Mouse (Mus musculus) thymus, postnatal 10 days (tissue): ENCODE results near the gene Gm28035.

ENCODE experiments used
- DNase-seq, 2 experiments: peaks; one replicate each; pipeline ENCODE4 v3.0.0; 2021; ENCODE audit warnings: low spot score in 2 of 2

Gm28035 gene

DNA sequence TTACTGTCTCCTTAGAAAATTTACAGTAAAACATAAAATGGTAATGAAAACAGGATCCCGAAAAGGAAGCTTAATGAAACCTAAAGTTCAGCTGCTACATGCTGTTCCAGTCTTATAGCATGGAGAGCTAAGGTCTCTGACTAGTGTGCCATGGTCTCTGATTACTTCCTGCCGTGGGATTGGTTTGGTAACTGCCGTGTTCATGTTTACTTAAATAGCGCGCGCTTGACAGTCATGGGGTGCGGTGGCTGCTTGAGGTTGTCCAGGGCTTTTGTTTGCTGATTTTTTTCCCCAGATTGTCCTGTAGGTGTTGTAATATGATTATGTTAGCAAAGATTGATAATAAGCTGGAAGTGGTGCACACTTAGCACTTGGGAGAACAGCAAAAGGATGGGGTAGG lies 65.7 kb downstream of the Gm28035 start:
- DNase-seq: no peak

DNA sequence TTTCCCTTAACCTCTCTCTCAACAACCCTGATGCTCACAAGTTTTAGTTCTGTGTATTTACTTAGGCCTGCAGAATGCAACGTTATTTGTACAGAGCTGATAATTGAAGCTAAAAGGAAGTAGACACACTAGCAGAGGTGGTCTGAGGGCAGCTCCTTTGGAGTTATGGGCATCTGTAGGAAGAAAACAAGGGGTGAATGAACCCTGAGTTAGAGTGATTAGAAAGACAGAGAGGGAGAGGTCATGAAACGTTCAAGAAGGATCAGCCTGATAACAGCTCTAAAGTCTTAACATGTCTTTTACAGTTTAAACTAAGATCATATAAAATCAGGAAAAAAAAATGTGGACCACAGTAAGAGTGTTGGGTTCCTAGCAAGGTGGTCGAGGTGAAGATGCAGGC lies 69.0 kb downstream of the Gm28035 start:
- no peak for DNase-seq

DNA sequence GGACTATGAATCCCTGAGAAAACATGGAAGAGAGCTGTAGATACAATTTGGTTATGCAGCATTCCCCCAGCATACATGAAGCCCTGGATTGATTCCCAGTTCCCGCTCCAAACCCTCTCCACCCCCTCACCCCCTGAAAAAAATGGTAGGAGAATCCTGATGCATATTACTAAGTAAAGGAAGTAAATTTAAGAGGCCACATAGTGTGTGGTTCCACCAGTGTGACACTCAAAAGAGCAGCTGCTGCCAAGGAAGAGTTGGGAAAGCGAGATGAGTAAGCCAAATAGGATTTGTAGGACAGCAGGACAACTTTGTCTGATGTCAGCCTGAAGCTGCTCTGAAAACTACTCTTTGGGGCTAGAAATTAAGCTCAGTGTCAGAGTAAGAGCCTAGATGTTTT lies 71.1 kb downstream of the Gm28035 start:
- no peak for DNase-seq

DNA sequence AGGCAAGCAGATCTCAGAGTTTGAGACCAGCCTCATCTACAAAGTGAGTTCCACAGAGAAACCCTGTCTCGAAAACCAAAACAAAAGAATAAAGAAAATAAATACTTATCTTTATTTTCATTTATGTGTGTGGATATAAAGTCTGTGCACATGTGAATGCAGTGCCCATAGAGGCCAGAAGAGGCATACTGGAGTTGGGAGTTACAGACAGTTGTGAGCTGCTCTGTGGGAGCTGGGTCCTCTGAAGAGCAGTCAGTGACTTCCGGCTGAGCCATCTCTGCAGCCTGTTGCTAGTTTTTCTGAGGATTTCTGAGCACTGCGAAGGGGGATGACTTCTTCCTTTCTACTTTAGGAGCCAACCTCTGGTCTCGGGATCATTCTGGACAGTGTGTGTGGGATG lies 75.8 kb downstream of the Gm28035 start:
- DNase-seq: no peak

DNA sequence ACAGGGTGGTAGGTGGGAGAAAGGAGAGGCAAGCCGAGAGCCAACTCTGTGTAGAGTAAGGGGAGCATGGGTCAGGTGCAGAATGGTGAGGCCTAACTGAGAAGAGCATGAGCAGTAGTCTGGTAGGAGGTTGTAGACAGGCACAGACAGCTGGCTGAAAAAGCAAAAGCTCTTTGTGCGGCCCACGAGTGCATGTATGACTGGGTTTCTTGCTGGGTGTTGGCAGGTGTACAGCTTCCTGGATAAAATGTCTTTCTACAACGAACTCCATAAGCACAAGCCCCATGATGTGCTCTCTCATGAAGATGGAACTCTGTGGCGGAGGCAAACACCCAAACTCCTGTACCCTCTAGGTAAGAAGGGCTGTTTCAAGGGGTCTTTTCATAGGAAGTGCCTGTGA lies 76.6 kb downstream of the Gm28035 start:
- DNase-seq: no peak

DNA sequence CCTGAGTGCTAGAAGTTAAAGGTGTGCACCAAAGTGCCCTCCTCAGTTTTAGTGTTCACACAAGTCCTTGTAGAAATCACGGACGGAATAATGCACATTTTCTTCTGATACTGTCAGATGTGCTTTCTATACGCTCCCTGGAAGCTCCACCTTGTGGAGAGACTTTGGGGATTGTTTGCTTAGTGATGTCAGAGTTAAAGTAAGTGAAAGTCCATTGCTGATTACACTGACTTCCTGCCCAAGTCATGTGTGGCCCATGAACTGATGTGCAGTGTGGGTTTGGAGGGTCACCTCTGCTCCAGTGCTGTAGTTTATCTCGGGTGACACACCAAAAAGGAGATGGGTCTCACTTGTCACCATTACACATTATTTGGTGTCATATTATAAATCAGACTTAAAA lies 78.9 kb downstream of the Gm28035 start:
- no peak for DNase-seq

DNA sequence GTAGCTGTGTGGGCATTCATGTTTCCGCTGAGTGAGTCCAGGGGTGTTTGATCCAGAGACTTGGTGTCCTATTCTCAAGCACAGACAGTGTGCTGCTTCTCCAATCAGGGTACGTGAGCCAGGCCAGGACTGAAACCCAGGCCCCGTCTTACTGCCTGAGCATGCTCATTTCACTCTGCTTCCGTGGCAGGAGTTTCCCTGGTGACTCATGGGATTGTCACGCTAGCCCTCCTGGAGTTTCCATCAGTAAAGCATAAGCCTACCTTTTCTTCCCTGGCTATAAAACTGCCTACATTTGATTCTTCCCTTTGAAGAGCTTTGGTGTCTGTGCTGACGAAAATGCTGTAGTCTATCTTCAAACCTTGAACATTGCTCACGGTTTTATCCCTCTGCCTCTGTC lies 82.7 kb downstream of the Gm28035 start:
- no peak for DNase-seq

DNA sequence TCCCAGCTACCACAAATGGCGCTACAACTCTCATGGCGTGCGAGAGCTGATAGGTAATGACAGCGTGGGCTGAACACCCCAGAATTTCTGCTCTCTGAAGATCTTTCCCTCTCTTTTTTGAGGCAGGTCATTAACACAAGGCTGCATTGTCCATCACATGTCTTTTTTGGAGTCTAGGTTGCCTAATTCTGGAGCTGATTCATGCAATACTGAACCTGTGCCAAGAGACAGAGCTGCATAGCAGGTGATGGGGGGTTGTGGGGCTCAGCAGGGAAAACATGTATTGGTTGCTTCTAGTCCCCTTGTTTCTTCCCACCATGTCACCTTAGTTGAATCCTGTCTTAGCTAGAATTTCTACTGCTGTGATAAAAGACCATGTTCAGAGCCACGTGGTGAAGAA lies 84.9 kb downstream of the Gm28035 start:
- DNase-seq: no peak

DNA sequence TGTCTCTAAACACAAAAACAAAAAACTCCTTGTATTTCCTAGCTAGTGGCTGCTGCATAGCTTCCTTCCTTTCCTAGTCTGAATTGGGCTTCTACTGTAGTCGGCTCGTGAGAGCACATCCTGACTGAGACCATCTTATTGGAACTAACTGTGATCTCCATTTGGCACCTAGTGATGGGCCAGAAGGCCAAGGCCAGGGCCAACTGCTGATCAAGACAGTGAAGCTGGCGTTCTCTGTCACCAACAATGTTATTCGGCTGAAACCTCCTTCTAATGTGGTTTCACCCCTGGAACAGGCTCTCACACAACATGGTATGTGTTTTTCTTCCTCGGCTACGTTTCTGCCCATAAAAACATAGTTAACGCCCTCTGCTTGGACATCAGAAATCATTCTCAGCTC lies 86.9 kb downstream of the Gm28035 start:
- DNase-seq: no peak

DNA sequence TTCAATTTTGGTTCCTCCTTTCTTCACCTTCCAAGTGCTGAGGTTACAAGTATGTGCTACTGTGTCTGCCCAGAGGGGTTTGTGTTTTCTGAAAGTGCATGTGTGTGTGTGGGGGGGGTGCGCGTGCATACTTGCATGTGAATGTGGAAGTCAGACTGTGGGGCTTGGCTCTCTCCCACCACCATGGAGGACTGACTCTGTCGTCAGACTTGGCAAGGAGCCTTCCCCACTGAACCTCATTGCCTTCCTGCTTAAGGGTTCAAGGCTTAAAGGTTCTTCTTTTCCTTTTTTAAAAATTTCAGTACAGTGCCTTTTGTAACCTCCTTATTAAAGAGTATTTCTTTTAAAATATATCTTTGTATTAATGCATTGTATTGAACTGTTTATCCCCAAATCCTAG lies 88.4 kb downstream of the Gm28035 start:
- no peak for DNase-seq
